Mouse (Mus musculus): Measurements from ENCODE around the gene Col10a1. TPM values are rescaled to one million over a fixed set of nuclear protein-coding genes. Genes with fewer than 3 reads are reported as not detected.
"Not testable (repeated sequence)": the region's sequence is repeated elsewhere in the genome, so short reads cannot be mapped to it uniquely, and the experiment has no call there.

The Col10a1 gene
- total RNA-seq (2021): under 1 TPM; 0.73 to 0.92 TPM

DNA sequence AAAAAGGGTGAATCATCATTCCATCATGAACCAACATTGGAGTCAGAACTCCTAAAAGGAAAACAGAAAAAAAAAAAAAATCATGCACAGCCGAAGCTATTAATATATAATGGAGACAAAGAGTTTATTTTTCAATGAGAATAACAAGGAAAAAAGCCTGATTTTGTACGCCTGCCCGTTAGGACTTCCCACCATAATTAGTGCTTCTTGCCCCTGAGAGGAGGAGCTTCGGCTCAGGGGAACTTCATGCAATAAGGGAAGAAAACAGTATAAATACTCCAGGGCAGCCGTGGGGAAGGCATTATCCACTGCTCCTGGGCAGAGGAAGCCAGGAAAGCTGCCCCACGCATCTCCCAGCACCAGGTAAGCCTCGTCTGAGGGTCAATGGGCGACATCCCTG is at the start of gene Col10a1:
Gene Col10a1, plus strand, starts transcription at position 301 of the 400 bp plus-strand sequence.
- no peak for DNase-seq (ENCODE audit: low spot score in 2 of 2)
- intact Hi-C loops (cut with DNase I): no loop called here

DNA sequence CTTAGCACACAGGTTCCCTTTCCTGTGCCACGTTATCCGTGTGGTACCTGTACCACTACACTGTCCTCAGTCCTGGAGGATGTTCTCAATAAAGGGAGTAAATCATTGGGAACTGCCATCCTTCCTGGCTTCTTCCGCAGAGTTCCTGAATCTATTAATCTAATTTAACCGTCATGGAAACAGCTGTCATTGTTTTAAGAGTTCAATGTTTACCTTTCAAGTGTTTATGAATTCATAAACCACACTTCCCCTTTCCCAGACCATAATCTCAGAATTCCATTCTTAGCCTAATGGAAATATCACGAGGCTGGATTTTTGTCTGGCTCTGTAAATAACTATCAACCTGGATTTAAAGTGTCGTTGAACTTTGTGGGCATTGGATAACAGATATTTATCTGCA is 48.8 kb upstream of the Col10a1 start:
- DNase-seq (ENCODE audit: low spot score in 2 of 2): no peak
- intact Hi-C loops (cut with DNase I): no loop called here

DNA sequence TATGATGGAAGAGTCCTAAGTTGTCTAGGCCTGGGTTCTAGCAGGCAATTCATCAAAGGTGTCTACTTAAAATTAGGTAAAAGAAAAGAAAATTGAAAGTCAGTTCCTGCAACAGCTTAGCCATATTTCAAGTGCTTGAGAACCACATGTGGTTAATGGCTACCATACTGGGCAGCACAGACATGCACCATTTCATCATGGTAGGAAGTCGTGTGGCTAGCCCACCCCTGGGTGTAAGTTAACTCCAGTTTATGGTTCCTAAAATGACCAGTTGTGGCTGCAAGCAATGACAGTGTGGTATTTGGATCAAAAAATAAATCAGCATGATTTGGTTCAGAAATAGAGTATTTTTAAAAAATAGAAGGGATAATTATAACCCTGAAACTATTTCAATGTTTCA is 47.9 kb upstream of the Col10a1 start:
- no peak for DNase-seq (ENCODE audit: low spot score in 2 of 2)
- intact Hi-C loops (cut with DNase I): no loop called here

DNA sequence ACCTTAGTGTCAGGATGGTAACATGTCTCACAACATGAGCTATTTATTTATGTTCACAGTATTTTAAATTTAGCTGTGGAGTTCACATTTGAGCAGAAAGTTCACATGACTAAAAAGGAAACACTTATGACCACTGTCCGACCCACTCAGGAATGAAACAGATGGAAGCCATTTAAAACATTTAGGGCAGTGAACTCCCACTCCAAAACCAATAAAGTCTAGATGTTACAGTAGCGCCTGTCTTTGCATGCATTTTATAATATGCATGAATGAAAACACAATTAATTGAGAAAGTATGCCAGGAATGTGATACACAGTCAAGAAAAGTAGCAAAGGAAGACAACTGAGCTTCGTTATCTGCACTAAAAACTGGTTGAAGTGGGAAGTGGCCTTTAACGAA is 37.6 kb upstream of the Col10a1 start:
- intact Hi-C loops (cut with DNase I): no loop called here
- DNase-seq (ENCODE audit: low spot score in 2 of 2): no peak

DNA sequence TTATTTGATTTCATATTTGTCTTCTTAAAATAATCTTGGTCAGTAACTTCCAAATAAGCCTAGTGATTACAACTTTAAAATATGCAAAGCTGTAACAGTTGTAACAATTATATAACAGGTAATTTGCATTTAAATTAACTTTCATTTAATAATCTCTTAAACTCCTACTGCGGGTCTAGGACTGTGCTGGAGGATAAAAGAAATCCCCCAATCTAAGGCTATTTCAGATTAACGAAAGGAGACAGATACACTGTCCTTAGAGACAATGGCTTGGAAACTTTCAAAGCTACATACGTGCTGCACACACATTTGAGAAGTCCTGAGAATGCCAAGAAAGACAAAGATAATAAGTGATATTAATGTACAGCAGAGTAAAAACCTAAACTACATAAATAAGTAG is 31.5 kb upstream of the Col10a1 start:
- intact Hi-C loops (cut with DNase I): no loop called here
- DNase-seq (ENCODE audit: low spot score in 2 of 2): no peak

DNA sequence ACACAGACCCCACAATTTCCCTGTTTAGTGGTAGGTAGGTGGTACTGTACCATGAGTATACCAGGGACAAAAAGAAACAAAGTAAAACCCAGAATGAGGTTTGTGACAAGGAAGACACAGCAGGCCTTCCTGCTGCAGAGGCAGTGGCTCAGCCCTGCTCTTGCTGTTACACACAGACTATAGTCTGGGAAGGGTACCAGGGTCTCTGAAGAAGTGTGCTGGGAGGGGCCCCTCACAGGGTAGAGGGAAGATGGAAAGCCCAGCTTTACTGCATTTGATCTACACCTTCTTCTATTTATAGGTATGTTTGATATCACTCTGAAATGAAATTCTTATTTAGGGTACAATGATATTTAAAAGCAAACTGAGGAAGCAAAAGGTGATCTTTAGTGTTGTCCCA is 26.0 kb upstream of the Col10a1 start:
- peak in 1 of 2 experiments; percentile 6 for DNase-seq (ENCODE audit: low spot score in 2 of 2)
- intact Hi-C loops (cut with DNase I): no loop called here

DNA sequence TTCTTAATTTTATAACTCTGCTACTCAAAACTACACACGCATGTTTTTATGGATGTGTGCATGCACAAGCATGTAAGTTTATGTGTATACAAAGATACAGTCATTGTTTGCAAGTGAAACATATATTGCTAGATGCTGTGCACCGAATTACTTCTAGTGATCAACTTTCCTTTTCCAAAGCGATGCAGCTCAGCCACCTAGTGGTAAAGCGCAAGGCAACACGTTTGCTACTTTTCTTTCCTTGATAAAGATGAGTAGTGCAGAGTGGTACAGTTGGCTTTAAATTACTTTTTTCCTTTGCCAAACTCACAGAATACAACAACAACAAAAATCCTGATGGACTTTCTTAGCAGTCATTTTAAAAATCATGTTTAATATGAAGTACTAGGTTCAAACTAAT is 21.6 kb upstream of the Col10a1 start:
- DNase-seq (ENCODE audit: low spot score in 2 of 2): peak; percentile 7 to 19
- intact Hi-C loops (cut with DNase I): no loop called here

DNA sequence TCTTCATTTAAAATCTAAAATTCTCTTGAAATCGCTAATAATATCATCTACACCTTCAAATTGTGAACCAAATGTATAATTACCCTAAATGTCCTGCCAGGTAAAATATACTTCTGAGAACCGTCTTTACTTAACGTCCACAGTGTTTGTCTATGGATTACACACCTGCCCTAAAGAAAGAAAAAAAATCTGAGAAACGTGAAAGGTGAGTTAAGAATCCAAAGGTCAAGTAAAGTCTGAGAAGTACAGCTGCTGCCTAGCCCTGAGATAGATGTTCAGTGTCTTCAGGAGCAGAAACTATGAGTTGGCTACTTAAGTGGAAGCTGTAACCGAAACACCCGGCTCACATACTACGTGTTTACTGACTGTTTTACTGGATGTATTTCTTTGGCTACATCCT is 16.4 kb upstream of the Col10a1 start:
- intact Hi-C loops (cut with DNase I): no loop called here
- DNase-seq (ENCODE audit: low spot score in 2 of 2): no peak

DNA sequence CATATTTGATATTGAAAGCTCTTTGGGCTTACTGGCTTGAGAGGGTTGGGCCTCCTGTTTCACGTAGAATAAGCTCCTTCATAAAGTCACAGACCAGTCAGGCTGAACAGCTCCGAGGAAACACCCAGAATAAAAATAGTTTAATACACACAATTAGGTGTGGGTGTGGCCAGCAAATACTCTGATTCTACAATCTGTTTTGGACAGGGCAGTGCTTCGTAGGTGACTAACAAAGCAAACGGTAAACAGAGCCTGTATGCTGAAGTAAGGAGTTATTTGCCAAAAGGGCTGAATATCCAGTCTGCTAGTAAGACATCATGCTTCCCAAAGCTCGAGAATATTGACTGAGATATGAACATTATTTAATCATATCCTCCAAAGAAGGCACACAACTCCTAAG is 4.1 kb upstream of the Col10a1 start:
- DNase-seq (ENCODE audit: low spot score in 2 of 2): no peak
- intact Hi-C loops (cut with DNase I): no loop called here

DNA sequence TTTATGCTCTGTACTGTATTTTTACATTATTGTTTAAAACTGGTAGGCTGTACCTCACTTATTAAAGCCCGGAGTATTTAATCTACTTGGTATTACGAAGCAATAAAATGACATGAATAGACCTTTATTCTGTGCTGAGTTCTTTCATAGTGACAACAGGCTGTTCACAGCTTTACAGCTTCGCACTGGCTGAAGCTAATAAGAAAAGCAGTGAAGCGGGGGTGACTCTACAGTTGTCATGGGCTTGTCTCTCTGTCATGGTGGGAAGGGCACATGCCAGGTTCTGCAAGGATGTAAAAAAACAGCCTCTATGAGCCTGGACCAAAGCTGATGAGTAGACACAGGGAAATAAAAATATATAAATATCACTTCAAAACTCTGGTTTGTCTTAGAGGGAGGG is 7.2 kb downstream of the Col10a1 start:
- intact Hi-C loops (cut with DNase I): no loop called here
- no peak for DNase-seq (ENCODE audit: low spot score in 2 of 2)

DNA sequence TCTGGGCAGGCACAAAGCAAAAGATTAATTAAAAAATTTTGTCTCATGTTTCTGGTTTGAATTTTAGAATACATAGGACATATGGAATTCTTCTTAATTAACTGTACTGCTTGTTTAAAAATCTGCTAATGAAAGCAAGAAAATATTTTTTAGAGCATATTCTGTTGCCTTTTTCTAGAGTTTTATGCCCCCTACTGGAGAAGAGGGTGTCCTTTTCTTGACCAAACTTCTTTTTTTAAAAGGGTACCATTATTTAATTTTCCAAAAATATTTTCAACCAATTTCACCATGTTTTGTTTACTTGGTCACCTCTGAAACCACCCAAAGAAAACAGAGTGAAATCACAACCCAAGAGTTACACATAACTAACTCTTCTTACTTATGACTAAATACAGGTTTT is 9.5 kb downstream of the Col10a1 start:
- intact Hi-C loops (cut with DNase I): no loop called here
- no peak for DNase-seq (ENCODE audit: low spot score in 2 of 2)

DNA sequence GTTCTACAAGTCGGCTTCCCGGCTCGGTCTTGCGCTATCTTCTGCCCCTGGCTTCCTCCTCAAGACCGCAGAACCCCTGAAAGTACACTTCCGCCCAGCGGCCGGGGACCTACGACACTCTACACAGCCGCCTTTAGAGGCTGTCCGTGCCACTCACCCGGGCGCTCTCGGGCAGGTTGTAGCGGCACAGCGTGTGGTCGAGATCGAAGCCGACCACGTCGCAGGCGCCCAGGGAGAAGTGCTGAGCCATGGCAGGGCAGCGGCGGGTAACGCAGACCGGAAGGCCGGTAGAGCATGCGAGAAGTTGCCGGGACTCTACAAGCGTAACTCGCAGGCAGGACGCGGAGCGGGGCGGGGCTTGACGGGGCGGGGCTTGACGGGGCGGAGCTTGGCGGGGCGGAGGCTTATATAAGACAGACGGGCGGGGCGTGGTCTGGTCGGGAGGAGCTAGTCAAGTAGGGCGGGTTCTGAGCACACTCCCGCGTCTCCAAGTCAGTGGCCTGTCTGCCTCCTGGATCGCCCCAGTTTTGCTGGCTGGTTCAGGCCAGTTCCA is 28.5 kb downstream of the Col10a1 start, which contains the start of gene Nt5dc1:
Gene Nt5dc1, minus strand, starts transcription at position 349 of the 553 bp plus-strand sequence.
- intact Hi-C loops (cut with DNase I): no loop called here
- DNase-seq (ENCODE audit: low spot score in 2 of 2): peak; percentile 80 to 92

DNA sequence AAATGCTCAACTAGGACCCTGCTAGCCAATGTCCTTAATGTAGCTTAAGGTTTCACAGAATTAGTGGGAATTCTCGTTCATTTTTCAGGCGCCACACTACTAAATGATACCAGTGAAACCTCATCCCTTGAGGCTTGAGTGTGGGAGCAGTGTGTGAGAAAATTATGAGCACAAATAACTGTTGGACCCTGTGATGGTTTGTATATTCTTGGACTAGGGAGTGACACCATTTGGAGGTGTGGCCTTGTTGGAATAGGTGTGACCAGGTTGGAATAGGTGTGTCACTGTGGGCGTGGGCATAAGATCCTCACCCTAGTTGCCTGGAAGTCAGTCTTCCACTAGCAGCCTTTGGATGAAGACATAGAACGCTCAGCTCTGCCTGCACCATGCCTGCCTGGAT is 29.0 kb downstream of the Col10a1 start:
- intact Hi-C loops (cut with DNase I); DNase-seq (ENCODE audit: low spot score in 2 of 2): not testable (repeated sequence)

DNA sequence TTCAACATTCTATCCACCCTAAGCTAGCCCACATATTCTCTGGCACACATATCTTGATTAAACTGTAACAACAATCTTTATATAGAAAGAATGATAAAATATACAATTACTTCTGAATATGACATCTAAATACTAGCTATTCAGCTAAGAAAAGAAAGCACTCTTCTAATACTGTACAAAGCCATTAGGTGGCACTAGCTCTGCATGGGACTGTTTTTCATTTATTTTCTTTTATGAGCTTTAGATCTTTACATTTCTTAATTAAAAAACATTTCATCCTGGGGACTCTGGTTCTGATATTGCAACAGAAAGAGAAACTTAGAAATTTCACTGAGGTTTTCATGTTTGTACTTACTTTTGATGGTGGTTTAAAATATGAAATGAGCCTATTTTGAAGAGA is 42.0 kb downstream of the Col10a1 start:
- DNase-seq (ENCODE audit: low spot score in 2 of 2): peak in 1 of 2 experiments; percentile 9
- intact Hi-C loops (cut with DNase I): no loop called here

DNA sequence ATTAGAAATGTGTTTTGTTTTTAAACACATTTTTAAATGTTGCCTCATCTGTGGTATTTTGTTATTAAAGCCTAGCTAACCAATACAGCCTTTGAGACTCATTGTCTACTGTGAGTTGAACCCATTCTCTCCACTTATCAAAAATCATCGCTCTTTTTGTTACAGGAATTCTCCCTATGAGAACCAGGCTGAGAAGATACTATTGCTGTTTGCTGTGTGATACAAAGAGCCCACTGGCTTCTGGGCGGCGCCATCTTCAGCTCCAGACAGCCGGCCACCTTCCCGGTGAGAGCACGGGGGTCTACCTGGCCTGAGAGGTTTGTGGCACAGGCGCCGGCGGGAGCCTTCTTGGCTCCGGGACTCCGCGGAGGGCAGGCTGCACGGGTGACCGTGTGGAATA is 44.4 kb downstream of the Col10a1 start:
- intact Hi-C loops (cut with DNase I); DNase-seq (ENCODE audit: low spot score in 2 of 2): not testable (repeated sequence)

Other genes with a start within 250 kb of the Col10a1 start
- gene Dse, start 182.3 kb upstream of the Col10a1 start, total RNA-seq (2021): 1 to 10 TPM; 5.4 to 6.2 TPM
- gene Tspyl1, start 107.8 kb upstream of the Col10a1 start, total RNA-seq (2021): 100 to 1,000 TPM; 151 to 153 TPM
- 100 to 1,000 TPM; 369 to 379 TPM for gene Tspyl4, start 92.5 kb upstream of the Col10a1 start, total RNA-seq (2021)
- gene Nt5dc1, start 28.6 kb downstream of the Col10a1 start, total RNA-seq (2021): 1 to 10 TPM; 2.5 to 2.7 TPM
- under 1 TPM; 0.34 to 0.37 TPM for gene Frk, start 93.4 kb downstream of the Col10a1 start, total RNA-seq (2021)